Mouse (Mus musculus): ENCODE measurements at regions not wholly inside any gene's neighbourhood (a gene's known extent, or its start where the extent isn't known, plus 50 kb on each side); places are given as distances from the start of the nearest gene placed in this dataset.

- Histone ChIP-seq H3K27me3 (ENCODE audit: control insufficient read depth, insufficient read depth, insufficient read length) (no peaks in the 10 kb centered on the region), H3K4me3 (no peak overlapping the region), H3K79me2 (ENCODE audit: control insufficient read depth, insufficient read depth) (no peaks in the 10 kb centered on the region), H3K4me2 (ENCODE audit: low read depth) (no peak overlapping the region), H3ac (ENCODE audit: control insufficient read depth, insufficient read length) (no peak overlapping the region), H3K36me3 (ENCODE audit: control insufficient read depth, insufficient read depth) (no peaks in the 10 kb centered on the region)
- TF ChIP-seq MYOD1 (IDR thresholded peaks at IDR 0.05; ENCODE audit: control insufficient read depth in 1 of 3, insufficient read length in 2 of 3, low read depth in 2 of 3) (no peak), POLR2AphosphoS2 (IDR thresholded peaks at IDR 0.05; ENCODE audit: insufficient read length, low read depth) (no peak), TCF12 (IDR thresholded peaks at IDR 0.05; ENCODE audit: insufficient read depth, poor library complexity, severe bottlenecking) (no peak), CEBPB (IDR thresholded peaks at IDR 0.05; ENCODE audit: insufficient read depth, poor library complexity, severe bottlenecking) (no peak), REST (IDR thresholded peaks at IDR 0.05; ENCODE audit: insufficient read depth, insufficient read length) (no peak), SRF (IDR thresholded peaks at IDR 0.05; ENCODE audit: control insufficient read depth, insufficient read length, low read depth) (no peak), TCF3 (IDR thresholded peaks at IDR 0.05; ENCODE audit: insufficient read length, low read depth) (no peak)
These were observed 275.3 kb downstream of the Etnk1 start for GRCm38 (mm10) chr6:143442361-143442760.

GRCm38 (mm10) chr6:143443446-143443845 is 276.4 kb downstream of the Etnk1 start:
- no peak overlapping the region for H3K4me2 ChIP-seq (ENCODE audit: low read depth)
- H3K36me3 ChIP-seq (ENCODE audit: control insufficient read depth, insufficient read depth), result no peaks in the 10 kb centered on the region
- H3K79me2 ChIP-seq (ENCODE audit: control insufficient read depth, insufficient read depth), result no peaks in the 10 kb centered on the region
- TF ChIP-seq REST (IDR thresholded peaks at IDR 0.05; ENCODE audit: insufficient read depth, insufficient read length) (no peak), POLR2A (IDR thresholded peaks at IDR 0.05; ENCODE audit: insufficient read length, low read depth) (no peak), E2F4 (IDR thresholded peaks at IDR 0.05; ENCODE audit: insufficient read depth) (no peak), MYOG (IDR thresholded peaks at IDR 0.05; ENCODE audit: control insufficient read depth in 1 of 3, insufficient read depth in 1 of 3, insufficient read length in 2 of 3, low read depth in 2 of 3) (no peak), MYOD1 (IDR thresholded peaks at IDR 0.05; ENCODE audit: control insufficient read depth in 1 of 3, insufficient read length in 2 of 3, low read depth in 2 of 3) (no peak), MAX (IDR thresholded peaks at IDR 0.05; ENCODE audit: low read depth) (no peak), TCF12 (IDR thresholded peaks at IDR 0.05; ENCODE audit: insufficient read depth, poor library complexity, severe bottlenecking) (no peak), USF1 (IDR thresholded peaks at IDR 0.05; ENCODE audit: low read depth) (no peak), POLR2AphosphoS2 (IDR thresholded peaks at IDR 0.05; ENCODE audit: insufficient read length, low read depth) (no peak), CEBPB (IDR thresholded peaks at IDR 0.05; ENCODE audit: insufficient read depth, poor library complexity, severe bottlenecking) (no peak), TCF3 (IDR thresholded peaks at IDR 0.05; ENCODE audit: insufficient read length, low read depth) (no peak), SRF (IDR thresholded peaks at IDR 0.05; ENCODE audit: control insufficient read depth, insufficient read length, low read depth) (no peak)
- H3ac ChIP-seq (ENCODE audit: control insufficient read depth, insufficient read length), result no peak overlapping the region
- no peaks in the 10 kb centered on the region for H3K27me3 ChIP-seq (ENCODE audit: control insufficient read depth, insufficient read depth, insufficient read length)
- no peak overlapping the region for H3K4me3 ChIP-seq

DNA sequence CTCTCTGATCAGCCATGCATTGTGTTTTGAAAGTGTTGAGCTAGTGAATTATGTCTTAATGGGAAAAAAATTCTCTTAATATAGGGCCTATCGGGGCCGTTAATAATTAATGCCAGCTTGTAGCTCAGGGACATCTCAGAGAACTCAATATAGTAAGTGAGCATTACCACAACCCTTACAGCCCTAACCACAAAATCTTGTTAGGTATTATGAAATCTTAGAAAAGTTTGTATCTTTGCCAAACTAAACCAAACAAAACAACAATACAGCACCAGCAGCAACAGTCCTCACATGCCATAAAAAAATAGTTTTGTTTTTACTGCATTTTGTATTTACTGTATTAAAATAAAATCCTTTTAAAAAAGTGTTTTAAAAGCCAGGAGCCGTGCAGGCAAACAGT is 277.8 kb downstream of the Etnk1 start:
- TF ChIP-seq CEBPB (IDR thresholded peaks at IDR 0.05; ENCODE audit: insufficient read depth, poor library complexity, severe bottlenecking) (peak; percentile 42; the same call in 1 of the 2 replicates), POLR2A (IDR thresholded peaks at IDR 0.05; ENCODE audit: insufficient read length, low read depth) (no peak), TCF12 (IDR thresholded peaks at IDR 0.05; ENCODE audit: insufficient read depth, poor library complexity, severe bottlenecking) (no peak)
- Histone ChIP-seq H3K4me2 (ENCODE audit: low read depth) (no peak overlapping the region), H3K36me3 (ENCODE audit: control insufficient read depth, insufficient read depth) (no peaks in the 10 kb centered on the region)

GRCm38 (mm10) chr6:143445834-143446552 is 279.0 kb downstream of the Etnk1 start:
- no peaks in the 10 kb centered on the region for H3K27me3 ChIP-seq (ENCODE audit: control insufficient read depth, insufficient read depth, insufficient read length)
- no peak for TF ChIP-seq SRF (IDR thresholded peaks at IDR 0.05; ENCODE audit: control insufficient read depth, insufficient read length, low read depth)
- no peak for TF ChIP-seq POLR2AphosphoS2 (IDR thresholded peaks at IDR 0.05; ENCODE audit: insufficient read length, low read depth)
- no peak for TF ChIP-seq TCF12 (IDR thresholded peaks at IDR 0.05; ENCODE audit: insufficient read depth, poor library complexity, severe bottlenecking)
- no peak for TF ChIP-seq E2F4 (IDR thresholded peaks at IDR 0.05; ENCODE audit: insufficient read depth)
- no peak for TF ChIP-seq MYOD1 (IDR thresholded peaks at IDR 0.05; ENCODE audit: control insufficient read depth in 1 of 3, insufficient read length in 2 of 3, low read depth in 2 of 3)
- no peak for TF ChIP-seq USF1 (IDR thresholded peaks at IDR 0.05; ENCODE audit: low read depth)
- TF ChIP-seq POLR2A (IDR thresholded peaks at IDR 0.05; ENCODE audit: insufficient read length, low read depth), result no peak
- TF ChIP-seq MAX (IDR thresholded peaks at IDR 0.05; ENCODE audit: low read depth), result no peak
- TF ChIP-seq REST (IDR thresholded peaks at IDR 0.05; ENCODE audit: insufficient read depth, insufficient read length), result no peak
- TF ChIP-seq MYOG (IDR thresholded peaks at IDR 0.05; ENCODE audit: control insufficient read depth in 1 of 3, insufficient read depth in 1 of 3, insufficient read length in 2 of 3, low read depth in 2 of 3), result no peak
- no peak for TF ChIP-seq CEBPB (IDR thresholded peaks at IDR 0.05; ENCODE audit: insufficient read depth, poor library complexity, severe bottlenecking)
- TF ChIP-seq TCF3 (IDR thresholded peaks at IDR 0.05; ENCODE audit: insufficient read length, low read depth), result no peak
- no peak overlapping the region for H3K4me3 ChIP-seq
- no peak overlapping the region for H3ac ChIP-seq (ENCODE audit: control insufficient read depth, insufficient read length)
- H3K4me2 ChIP-seq (ENCODE audit: low read depth), result no peak overlapping the region
- no peaks in the 10 kb centered on the region for H3K79me2 ChIP-seq (ENCODE audit: control insufficient read depth, insufficient read depth)
- H3K36me3 ChIP-seq (ENCODE audit: control insufficient read depth, insufficient read depth), result no peaks in the 10 kb centered on the region

More for the DNA sequence above, 277.8 kb downstream of the Etnk1 start:
- Histone ChIP-seq H3ac (ENCODE audit: control insufficient read depth, insufficient read length) (no peak overlapping the region), H3K79me2 (ENCODE audit: control insufficient read depth, insufficient read depth) (no peaks in the 10 kb centered on the region), H3K4me3 (no peak overlapping the region), H3K27me3 (ENCODE audit: control insufficient read depth, insufficient read depth, insufficient read length) (no peaks in the 10 kb centered on the region)

DNA sequence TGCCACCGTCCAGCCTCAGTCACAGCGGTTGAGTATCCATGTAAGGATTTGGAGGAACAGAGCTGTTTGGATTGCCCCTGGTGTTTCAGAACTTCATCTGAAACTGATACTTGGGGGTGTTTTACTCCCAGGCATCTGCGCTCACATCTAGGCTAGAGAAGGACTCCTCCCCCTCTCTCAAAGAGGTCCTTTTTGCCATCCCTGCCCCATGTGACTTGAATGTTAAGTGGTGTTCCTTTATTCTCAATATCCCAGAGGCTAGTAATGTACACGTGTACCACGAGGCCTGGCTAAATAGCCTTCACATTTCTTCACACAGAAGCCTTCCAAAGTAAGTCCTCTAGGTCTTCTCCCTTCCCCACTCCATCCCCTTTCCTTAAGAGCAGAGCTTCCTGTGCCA is 280.0 kb downstream of the Etnk1 start:
- Histone ChIP-seq H3K27me3 (ENCODE audit: control insufficient read depth, insufficient read depth, insufficient read length) (no peaks in the 10 kb centered on the region), H3K4me3 (no peak overlapping the region), H3K36me3 (ENCODE audit: control insufficient read depth, insufficient read depth) (no peaks in the 10 kb centered on the region), H3K79me2 (ENCODE audit: control insufficient read depth, insufficient read depth) (no peaks in the 10 kb centered on the region), H3ac (ENCODE audit: control insufficient read depth, insufficient read length) (no peak overlapping the region), H3K4me2 (ENCODE audit: low read depth) (no peak overlapping the region)
- TF ChIP-seq TCF3 (IDR thresholded peaks at IDR 0.05; ENCODE audit: insufficient read length, low read depth) (no peak), POLR2AphosphoS2 (IDR thresholded peaks at IDR 0.05; ENCODE audit: insufficient read length, low read depth) (no peak), CEBPB (IDR thresholded peaks at IDR 0.05; ENCODE audit: insufficient read depth, poor library complexity, severe bottlenecking) (no peak), SRF (IDR thresholded peaks at IDR 0.05; ENCODE audit: control insufficient read depth, insufficient read length, low read depth) (no peak), POLR2A (IDR thresholded peaks at IDR 0.05; ENCODE audit: insufficient read length, low read depth) (no peak), REST (IDR thresholded peaks at IDR 0.05; ENCODE audit: insufficient read depth, insufficient read length) (no peak), MYOG (IDR thresholded peaks at IDR 0.05; ENCODE audit: control insufficient read depth in 1 of 3, insufficient read depth in 1 of 3, insufficient read length in 2 of 3, low read depth in 2 of 3) (no peak), MYOD1 (IDR thresholded peaks at IDR 0.05; ENCODE audit: control insufficient read depth in 1 of 3, insufficient read length in 2 of 3, low read depth in 2 of 3) (no peak), MAX (IDR thresholded peaks at IDR 0.05; ENCODE audit: low read depth) (no peak), USF1 (IDR thresholded peaks at IDR 0.05; ENCODE audit: low read depth) (no peak), TCF12 (IDR thresholded peaks at IDR 0.05; ENCODE audit: insufficient read depth, poor library complexity, severe bottlenecking) (no peak), E2F4 (IDR thresholded peaks at IDR 0.05; ENCODE audit: insufficient read depth) (no peak)
